ENCODE assay signal across 9 mouse cellular contexts in the genomic region with DNA sequence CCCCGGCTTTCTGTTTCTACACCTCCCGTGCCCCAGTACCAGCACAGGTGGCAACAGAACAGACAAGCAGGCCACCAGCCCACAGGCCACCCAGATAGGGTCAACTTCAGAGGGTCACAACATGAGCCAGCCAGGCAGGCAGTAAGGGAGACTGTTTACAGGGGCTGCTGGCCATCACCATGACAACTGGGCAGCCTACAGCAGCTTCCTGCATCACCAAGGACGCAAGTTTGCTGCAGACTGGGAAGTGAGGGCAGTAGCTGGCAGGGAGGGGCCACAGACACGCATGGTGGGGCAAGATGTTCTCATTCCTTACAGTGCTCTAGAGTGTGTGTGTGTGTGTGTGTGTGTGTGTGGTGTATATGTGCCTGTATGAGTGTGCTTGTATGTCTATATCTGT. TPM values are rescaled to one million over a fixed set of nuclear protein-coding genes. Genes with fewer than 3 reads are reported as not detected.
A peak's percentile ranks its signal among the peaks of the same experiment; 100 is the strongest.
DNase-seq lines count a peak whose midpoint lies in the region; ATAC-seq and TF ChIP-seq lines count a peak whose summit lies in the region.
"Had no signal": no experiment of that assay in that cellular context is flagged by ENCODE, and none has a peak within 500 bp of the region (broad histone marks: within the 10 kb centered on the region; RNA-seq: fewer than 3 reads in every experiment).

No protein-coding gene starts in this region.

- in situ Hi-C loops in Patski (cut with MboI; ENCODE audit: low pct_unique_long_range_greater_than_20kb): no loop called here

- no peak for DNase-seq in heart, postnatal 25 days (ENCODE audit: low spot score)
- DNase-seq in Patski (ENCODE audit: low read depth, low spot score): no peak
- DNase-seq in hindbrain, embryonic 14.5 days (ENCODE audit: low spot score): peak; percentile 26
- DNase-seq in midbrain, postnatal 0 days (ENCODE audit: low spot score): peak; percentile 51
- no peak for DNase-seq in gastrocnemius, adult 2 months
- DNase-seq in cerebellum, adult 2 months: no peak
- no peak for DNase-seq in frontal cortex, adult 2 months (ENCODE audit: extremely low spot score in 1 of 2, low spot score in 1 of 2)

- no peaks in the 10 kb centered on the region for H3K36me3 ChIP-seq in heart, embryonic 14.5 days (ENCODE audit: control insufficient read depth, insufficient read depth, low read length)
- no peaks in the 10 kb centered on the region for H3K36me3 ChIP-seq in hindbrain, embryonic 14.5 days (replicated peaks; ENCODE audit: control insufficient read depth, insufficient read depth)
- H3K36me3 ChIP-seq in midbrain, postnatal 0 days (ENCODE audit: insufficient read depth, low read length): no peaks in the 10 kb centered on the region
- H3K36me3 ChIP-seq: limb, embryonic 15.5 days had no signal

- ATAC-seq in heart, embryonic 14.5 days (ENCODE audit: insufficient number of reproducible peaks, insufficient read depth, low FRiP score, low read depth): peak; percentile 8; the same call in 1 of the 2 replicates
- ATAC-seq in Patski: peak; percentile 28
- ATAC-seq in hindbrain, embryonic 14.5 days (ENCODE audit: low FRiP score): peak; percentile 54; the same call in 1 of the 2 replicates
- peak; percentile 59; the same call in 1 of the 2 replicates for ATAC-seq in midbrain, postnatal 0 days (ENCODE audit: low FRiP score)

- CTCF ChIA-PET in Patski (lab: Charles Lee): interaction anchor here (2.5 kb wide), 1 partner anchor 13 kb away, joined by 5 read pairs; no protein-coding TSS in a partner anchor

- intact Hi-C loops in heart, postnatal 25 days (cut with DNase I): no loop called here
- intact Hi-C loops in gastrocnemius, adult 2 months (cut with DNase I): no loop called here

- H3K27ac ChIP-seq in heart, embryonic 14.5 days (replicated peaks in 1 of 2; ENCODE audit: control insufficient read depth in 1 of 2, insufficient read depth in 1 of 2, low read depth in 2 of 2, low read length in 2 of 2): no peak overlapping the region
- no peak overlapping the region for H3K27ac ChIP-seq in hindbrain, embryonic 14.5 days
- H3K27ac ChIP-seq in midbrain, postnatal 0 days (ENCODE audit: low read depth, low read length): no peak overlapping the region
- no peak overlapping the region for H3K27ac ChIP-seq in gastrocnemius, adult 2 months
- H3K27ac ChIP-seq in cerebellum, adult 2 months (ENCODE audit: insufficient read depth, low read length): no peak overlapping the region
- H3K27ac ChIP-seq: limb, embryonic 15.5 days had no signal

- no peaks in the 10 kb centered on the region for H3K9me3 ChIP-seq in heart, embryonic 14.5 days (ENCODE audit: control insufficient read depth, low read length)
- H3K9me3 ChIP-seq in hindbrain, embryonic 14.5 days (ENCODE audit: control insufficient read depth, low read length): no peaks in the 10 kb centered on the region
- H3K9me3 ChIP-seq in midbrain, postnatal 0 days (ENCODE audit: low read length): no peaks in the 10 kb centered on the region
- H3K9me3 ChIP-seq: limb, embryonic 15.5 days had no signal

- WGBS in heart, embryonic 14.5 days: 31% methylated on average over 4 of the region's 4 CpGs
- 33% methylated on average over 4 of the region's 4 CpGs for WGBS in hindbrain, embryonic 14.5 days
- WGBS in midbrain, postnatal 0 days: 17% methylated on average over 4 of the region's 4 CpGs
- 82% methylated on average over 4 of the region's 4 CpGs for WGBS in cerebellum, adult 2 months

- TF ChIP-seq POLR2A in cerebellum, adult 2 months (IDR thresholded peaks at IDR 0.05; ENCODE audit: borderline replicate concordance, insufficient read depth, low read length): no peak

- H3K4me3 ChIP-seq in heart, embryonic 14.5 days (ENCODE audit: control insufficient read depth in 1 of 2, insufficient read depth in 1 of 2, low read depth in 1 of 2, low read length in 2 of 2): no peak overlapping the region
- no peak overlapping the region for H3K4me3 ChIP-seq in hindbrain, embryonic 14.5 days (replicated peaks; ENCODE audit: low read length)
- H3K4me3 ChIP-seq in midbrain, postnatal 0 days (ENCODE audit: low read depth, low read length): no peak overlapping the region
- H3K4me3 ChIP-seq in gastrocnemius, adult 2 months: no peak overlapping the region
- no peak overlapping the region for H3K4me3 ChIP-seq in cerebellum, adult 2 months (replicated peaks; ENCODE audit: insufficient read depth, low read depth, low read length)
- H3K4me3 ChIP-seq: limb, embryonic 15.5 days had no signal

- H3K4me1 ChIP-seq in heart, embryonic 14.5 days (ENCODE audit: control insufficient read depth in 2 of 2, insufficient read depth in 2 of 2, low read length in 2 of 2): peaks cover 8 to 12% of the 10 kb centered on the region in 2 experiments
- peaks cover 14% of the 10 kb centered on the region for H3K4me1 ChIP-seq in hindbrain, embryonic 14.5 days (replicated peaks; ENCODE audit: control insufficient read depth, insufficient read depth, low read length)
- peaks cover 3% of the 10 kb centered on the region; the same call in 1 of the 2 replicates for H3K4me1 ChIP-seq in midbrain, postnatal 0 days (ENCODE audit: insufficient read depth, low read length)
- peaks cover 29% of the 10 kb centered on the region for H3K4me1 ChIP-seq in cerebellum, adult 2 months (ENCODE audit: control insufficient read depth, insufficient read depth, low read length)

- H3K9ac ChIP-seq in heart, embryonic 14.5 days (ENCODE audit: low read length): no peak overlapping the region
- H3K9ac ChIP-seq in hindbrain, embryonic 14.5 days: no peak overlapping the region
- H3K9ac ChIP-seq in midbrain, postnatal 0 days (replicated peaks; ENCODE audit: low read length, poor library complexity, severe bottlenecking): no peak overlapping the region
- H3K9ac ChIP-seq: limb, embryonic 15.5 days had no signal

- POLR2A ChIA-PET in Patski (lab: Charles Lee): no interaction called here

- TF ChIP-seq CTCF in Patski (IDR thresholded peaks at IDR 0.05): no peak
- no peak for TF ChIP-seq CTCF in midbrain, postnatal 0 days (IDR thresholded peaks at IDR 0.05)
- no peak for TF ChIP-seq CTCF in gastrocnemius, adult 2 months (IDR thresholded peaks at IDR 0.05)
- TF ChIP-seq CTCF in cerebellum, adult 2 months (IDR thresholded peaks at IDR 0.05; ENCODE audit: borderline replicate concordance, insufficient read depth, low read depth, low read length): no peak

- H3K4me2 ChIP-seq in heart, embryonic 14.5 days (ENCODE audit: low read length): no peak overlapping the region
- no peak overlapping the region for H3K4me2 ChIP-seq in hindbrain, embryonic 14.5 days (replicated peaks)
- H3K4me2 ChIP-seq in midbrain, postnatal 0 days (ENCODE audit: low read depth, low read length, poor library complexity, severe bottlenecking): no peak overlapping the region
- H3K4me2 ChIP-seq: limb, embryonic 15.5 days had no signal

- H3K27me3 ChIP-seq in heart, embryonic 14.5 days (ENCODE audit: control insufficient read depth, insufficient read depth, low read length): no peaks in the 10 kb centered on the region
- no peaks in the 10 kb centered on the region for H3K27me3 ChIP-seq in Patski
- no peaks in the 10 kb centered on the region for H3K27me3 ChIP-seq in hindbrain, embryonic 14.5 days (ENCODE audit: control insufficient read depth, insufficient read depth, low read length)
- H3K27me3 ChIP-seq in midbrain, postnatal 0 days (ENCODE audit: insufficient read depth, low read length): no peaks in the 10 kb centered on the region
- H3K27me3 ChIP-seq in cerebellum, adult 2 months (ENCODE audit: control insufficient read depth, insufficient read depth, low read length): no peaks in the 10 kb centered on the region
- H3K27me3 ChIP-seq: limb, embryonic 15.5 days had no signal

RNA-seq across cellular contexts. Expression of a gene that starts 18.8 kb away (rescaled TPM):
- polyA plus RNA-seq in heart, embryonic 14.5 days (2014; fragmentation: Nextera tagmentation; extraction: Ambion mirVana): 7.8 TPM in 2 replicates
- total RNA-seq in heart, postnatal 25 days (2021): 10 to 100 TPM; 31.6 to 36.3 TPM
- polyA plus RNA-seq in Patski (2021): 30.2 TPM
- 8.7 and 9.8 TPM in 2 replicates for polyA plus RNA-seq in hindbrain, embryonic 14.5 days (2014; fragmentation: Nextera tagmentation; extraction: Ambion mirVana)
- 28.4 and 32.2 TPM in 2 replicates for total RNA-seq in midbrain, postnatal 0 days (2014; rRNA removed)
- 4.7 and 6.0 TPM in 2 replicates for polyA plus RNA-seq in midbrain, postnatal 0 days (2015; fragmentation: Nextera tagmentation; extraction: Ambion mirVana)
- total RNA-seq in gastrocnemius, adult 2 months (2021): 10 to 100 TPM; 25.2 to 25.8 TPM
- polyA plus RNA-seq in cerebellum, adult 2 months (2012; rRNA removed): 25.4 and 25.9 TPM in 2 replicates
- 30.0 and 31.2 TPM in 2 replicates for polyA plus RNA-seq in frontal cortex, adult 2 months (2012; rRNA removed)

Comparison
In these comparisons a context has a peak if more than half of its experiments do, and no peak if none do; other contexts are left out.
1. ATAC-seq: peak in every context shown above with its lines; median percentile 59 in midbrain, postnatal 0 days; 54 in hindbrain, embryonic 14.5 days; 28 in Patski; 8 in heart, embryonic 14.5 days.
2. DNase-seq: peak in hindbrain, embryonic 14.5 days (single experiment) and midbrain, postnatal 0 days (single experiment); none in heart, postnatal 25 days (single experiment), Patski (single experiment), gastrocnemius, adult 2 months (single experiment), cerebellum, adult 2 months (0 of 2) and frontal cortex, adult 2 months (0 of 2).